Mouse (Mus musculus) ES-E14 (cell line): ENCODE results near the gene Selenbp1. TPM values are rescaled to one million over a fixed set of nuclear protein-coding genes. Genes with fewer than 3 reads are reported as not detected.

Source experiments
- DNase-seq: peaks from one replicate; pipeline ENCODE4 v3.0.0-alpha.2; 2013; ENCODE audit warnings: low read depth, low spot score
- H3K27ac ChIP-seq: 2 replicates; pipeline ENCODE4 v1.5.1; 2012; ENCODE audit warnings: low read depth, mild to moderate bottlenecking, low read length, moderate library complexity, mixed read lengths; ENCODE audit not compliant: poor library complexity, insufficient read depth, severe bottlenecking
- H3K36me3 ChIP-seq: 2 replicates; pipeline ENCODE4 v1.6.1; 2012; ENCODE audit warnings: mild to moderate bottlenecking, low read length, moderate library complexity, mixed read lengths; ENCODE audit not compliant: control insufficient read depth, poor library complexity, insufficient read depth, severe bottlenecking
- H3K4me1 ChIP-seq, 2 experiments: fragments of 150-350 bp in 1 of 2; sonication (generic) in 1 of 2; 2 replicates each; pipeline ENCODE4 v1.6.1; 2012; ENCODE audit warnings: low read length in 2 of 2, mild to moderate bottlenecking in 1 of 2, mixed read lengths in 1 of 2; ENCODE audit not compliant: control insufficient read depth in 2 of 2, insufficient read depth in 2 of 2, poor library complexity in 1 of 2
- H3K4me3 ChIP-seq, 2 experiments: fragments of 150-350 bp in 1 of 2; sonication (generic) in 1 of 2; 2 replicates each; pipeline ENCODE4 v1.5.1; 2012; ENCODE audit warnings: low read length in 2 of 2, low read depth in 1 of 2, mild to moderate bottlenecking in 1 of 2, mixed read lengths in 1 of 2; ENCODE audit not compliant: insufficient read depth in 1 of 2, poor library complexity in 1 of 2, severe bottlenecking in 1 of 2
- H3K9ac ChIP-seq: 2 replicates; pipeline ENCODE4 v1.6.1; 2012; ENCODE audit warnings: low read depth, mild to moderate bottlenecking, low read length, mixed read lengths; ENCODE audit not compliant: poor library complexity, insufficient read depth, severe bottlenecking
- H3K9me3 ChIP-seq: fragments of 150-350 bp; sonication (generic); 2 replicates; pipeline ENCODE4 v1.6.1; 2012; ENCODE audit warnings: low read depth, mild to moderate bottlenecking, low read length; ENCODE audit not compliant: control insufficient read depth, insufficient read depth
- CHD2 ChIP-seq: IDR thresholded peaks from 2 replicates; pipeline ENCODE4 v1.6.1; 2014; ENCODE audit warnings: mild to moderate bottlenecking, low read depth, low read length, inconsistent platforms
- HCFC1 ChIP-seq: IDR thresholded peaks from 2 replicates; pipeline ENCODE4 v1.6.1; 2012; ENCODE audit warnings: low read length, inconsistent platforms, borderline replicate concordance; ENCODE audit not compliant: insufficient read depth
- MAFK ChIP-seq: IDR thresholded peaks from 2 replicates; pipeline ENCODE4 v1.6.1; 2014; ENCODE audit warnings: mild to moderate bottlenecking, low read depth, low read length, inconsistent platforms; ENCODE audit not compliant: insufficient read depth
- ZC3H11A ChIP-seq: IDR thresholded peaks from 2 replicates; pipeline ENCODE4 v1.6.1; 2012; ENCODE audit warnings: low read depth, mild to moderate bottlenecking, inconsistent platforms, low read length, borderline replicate concordance
- ZNF384 ChIP-seq: IDR thresholded peaks from 2 replicates; pipeline ENCODE4 v1.6.1; 2012; ENCODE audit warnings: low read depth, low read length, inconsistent platforms
- in situ Hi-C, 2 experiments: fragments of 600-800 bp; cut with MboI; formaldehyde crosslinking; loops; one replicate each; pipeline ENCODE4 v1.15.1; 2025; ENCODE audit warnings: low sequenced_read_pairs in 2 of 2, inconsistent platforms in 1 of 2; ENCODE audit not compliant: unreplicated experiment in 2 of 2
- total RNA-seq: library from RNA; depleted of rRNA; stranded (reverse); fragments of 300-350 nt; gene quantifications from 2 replicates; pipeline ENCODE4 v1.2.3, GENCODE M21; 2012; rRNA removed

Gene Selenbp1
- total RNA-seq, 1 experiment = 1.5 TPM

GRCm38 (mm10) chr3:94989159-94989761 lies 56.4 kb downstream of the Selenbp1 start:
- DNase-seq = no peak
- H3K9ac ChIP-seq = no peak overlapping the region; the same call in 1 of the 2 replicates

More at GRCm38 (mm10) chr3:94989159-94989761, 56.4 kb downstream of the Selenbp1 start:
- H3K27ac ChIP-seq = no peak overlapping the region
- peaks cover 0 to 7% of the 10 kb centered on the region in 2 experiments; a peak in 2 of 4 replicates for H3K4me1 ChIP-seq
- H3K9me3 ChIP-seq = no peaks in the 10 kb centered on the region
- in situ Hi-C loops = no loop called here
- H3K36me3 ChIP-seq = peaks cover 8% of the 10 kb centered on the region
- H3K4me3 ChIP-seq = no peak overlapping the region
- TF ChIP-seq MAFK = no peak
- no peak for TF ChIP-seq CHD2
- no peak for TF ChIP-seq ZC3H11A
- TF ChIP-seq HCFC1 = no peak
- TF ChIP-seq ZNF384 = no peak

Other genes with a start within 250 kb of the Selenbp1 start
- gene Selenbp2, start 239.5 kb upstream of the Selenbp1 start, total RNA-seq = not detected in 2 replicates
- gene Cgn, start 146.6 kb upstream of the Selenbp1 start, total RNA-seq = 28.8 and 47.1 TPM in 2 replicates
- 26.6 and 27.1 TPM in 2 replicates for gene Pogz, start 95.5 kb upstream of the Selenbp1 start, total RNA-seq
- 395 and 498 TPM in 2 replicates for gene Psmb4, start 46.1 kb upstream of the Selenbp1 start, total RNA-seq
- gene Rfx5, start 21.0 kb downstream of the Selenbp1 start, total RNA-seq = 6.1 and 9.0 TPM in 2 replicates
- gene Pi4kb, start 41.7 kb downstream of the Selenbp1 start, total RNA-seq = 29.7 and 34.4 TPM in 2 replicates
- 19.8 and 20.6 TPM in 2 replicates for gene Zfp687, start 82.4 kb downstream of the Selenbp1 start, total RNA-seq
- 258 and 291 TPM in 2 replicates for gene Psmd4, start 109.6 kb downstream of the Selenbp1 start, total RNA-seq
- 23.2 and 30.7 TPM in 2 replicates for gene Pip5k1a, start 173.9 kb downstream of the Selenbp1 start, total RNA-seq
- 34.4 and 35.7 TPM in 2 replicates for gene Vps72, start 178.0 kb downstream of the Selenbp1 start, total RNA-seq
- gene Tmod4, start 191.4 kb downstream of the Selenbp1 start, total RNA-seq = 0.36 TPM in 1 of 2 replicates, not detected in the other
- 38.1 and 39.2 TPM in 2 replicates for gene Scnm1, start 201.0 kb downstream of the Selenbp1 start, total RNA-seq
- 4.4 and 5.1 TPM in 2 replicates for gene Lysmd1, start 201.0 kb downstream of the Selenbp1 start, total RNA-seq
- 1.0 and 1.3 TPM in 2 replicates for gene Tnfaip8l2, start 209.3 kb downstream of the Selenbp1 start, total RNA-seq
- gene Sema6c, start 227.4 kb downstream of the Selenbp1 start, total RNA-seq = 15.3 and 34.7 TPM in 2 replicates